In the genomic region with DNA sequence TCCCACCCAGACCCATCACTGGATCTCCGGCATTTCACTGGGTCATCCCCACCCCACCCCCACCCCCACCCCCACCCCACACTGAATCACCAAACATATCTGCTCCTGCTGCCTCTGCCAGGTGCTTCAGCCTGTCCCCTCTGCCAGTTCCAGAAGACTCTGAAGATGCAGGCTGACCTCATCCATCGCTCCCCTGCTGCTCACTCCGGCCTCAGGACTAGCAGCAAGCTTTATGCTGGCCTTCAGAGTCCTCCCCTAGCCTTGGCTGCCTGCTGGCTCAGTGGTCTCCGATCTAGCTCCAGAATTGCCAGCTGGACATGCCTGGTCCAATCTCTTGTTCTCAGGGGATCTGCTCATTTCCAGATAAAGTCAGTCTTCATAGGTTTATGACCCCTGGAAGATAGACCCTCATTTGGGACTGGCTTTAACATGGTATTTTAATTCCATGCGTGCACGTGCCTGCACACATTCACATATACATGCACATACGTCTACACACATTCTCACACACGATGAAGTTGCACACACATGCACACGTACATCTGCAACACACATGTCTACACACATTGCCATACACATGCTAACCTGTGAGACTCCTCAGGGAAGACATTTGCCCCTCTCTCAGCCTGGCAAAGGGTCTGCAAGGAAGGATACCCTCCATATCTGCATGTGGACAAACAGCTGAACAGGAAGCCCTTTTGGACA, we compare ENCODE assay signal across 11 mouse cellular contexts. TPM values are rescaled to one million over a fixed set of nuclear protein-coding genes. Genes with fewer than 3 reads are reported as not detected.
DNase-seq lines count a peak whose midpoint lies in the region; ATAC-seq and TF ChIP-seq lines count a peak whose summit lies in the region.
"Had no signal": no experiment of that assay in that cellular context is flagged by ENCODE, and none has a peak within 500 bp of the region (broad histone marks: within the 10 kb centered on the region; RNA-seq: fewer than 3 reads in every experiment).

No protein-coding gene starts in this region.

- TF ChIP-seq CTCF in intestine, postnatal 0 days (IDR thresholded peaks at IDR 0.05; ENCODE audit: low read depth), result no peak
- TF ChIP-seq CTCF in gastrocnemius, adult 2 months (IDR thresholded peaks at IDR 0.05), result no peak

- H3K9ac ChIP-seq in forebrain, embryonic 13.5 days, result peak overlapping the region; percentile 61
- H3K9ac ChIP-seq in intestine, postnatal 0 days (ENCODE audit: low read depth, low read length), result no peak overlapping the region
- peak overlapping the region; percentile 70 for H3K9ac ChIP-seq in neural tube, embryonic 13.5 days

- 0 out of 2 replicates have a peak overlapping the region, but pooled peaks have one; percentile 25 for H3K4me3 ChIP-seq in heart, embryonic 10.5 days
- no peak overlapping the region; the same call in 1 of the 2 replicates for H3K4me3 ChIP-seq in forebrain, embryonic 13.5 days
- H3K4me3 ChIP-seq in intestine, postnatal 0 days (ENCODE audit: low read depth, low read length), result no peak overlapping the region
- H3K4me3 ChIP-seq in neural tube, embryonic 13.5 days, result 0 out of 2 replicates have a peak overlapping the region, but pooled peaks have one; percentile 23
- H3K4me3 ChIP-seq in gastrocnemius, adult 2 months, result no peak overlapping the region

- no peak overlapping the region for H3K27ac ChIP-seq in heart, embryonic 10.5 days
- H3K27ac ChIP-seq in forebrain, embryonic 13.5 days, result peak overlapping the region; percentile 95
- no peak overlapping the region for H3K27ac ChIP-seq in intestine, postnatal 0 days (ENCODE audit: low read depth, low read length)
- peak overlapping the region; percentile 96 for H3K27ac ChIP-seq in neural tube, embryonic 13.5 days (replicated peaks)
- H3K27ac ChIP-seq in gastrocnemius, adult 2 months, result no peak overlapping the region

- H3K27me3 ChIP-seq in heart, embryonic 10.5 days (ENCODE audit: insufficient read depth, poor library complexity, severe bottlenecking), result peaks cover 48% of the 10 kb centered on the region
- H3K27me3 ChIP-seq in forebrain, embryonic 13.5 days, result no peaks in the 10 kb centered on the region
- no peaks in the 10 kb centered on the region for H3K27me3 ChIP-seq in intestine, postnatal 0 days (replicated peaks; ENCODE audit: control insufficient read depth, insufficient read depth, low read length)
- H3K27me3 ChIP-seq in neural tube, embryonic 13.5 days, result no peaks in the 10 kb centered on the region

- H3K4me1 ChIP-seq in heart, embryonic 10.5 days, result peaks cover 16% of the 10 kb centered on the region
- peaks cover 50% of the 10 kb centered on the region for H3K4me1 ChIP-seq in forebrain, embryonic 13.5 days
- 0 out of 2 replicates have a peak, but pooled peaks cover 3% of the 10 kb centered on the region for H3K4me1 ChIP-seq in intestine, postnatal 0 days (replicated peaks; ENCODE audit: control insufficient read depth, insufficient read depth, low read length)
- peaks cover 62% of the 10 kb centered on the region for H3K4me1 ChIP-seq in neural tube, embryonic 13.5 days (replicated peaks)

- no peaks in the 10 kb centered on the region for H3K9me3 ChIP-seq in heart, embryonic 10.5 days
- H3K9me3 ChIP-seq in forebrain, embryonic 13.5 days (replicated peaks), result no peaks in the 10 kb centered on the region
- H3K9me3 ChIP-seq in intestine, postnatal 0 days (ENCODE audit: control insufficient read depth), result no peaks in the 10 kb centered on the region
- no peaks in the 10 kb centered on the region for H3K9me3 ChIP-seq in neural tube, embryonic 13.5 days

- no peak for DNase-seq in heart, embryonic 10.5 days (ENCODE audit: low spot score)
- no peak for DNase-seq in heart, adult 11 months
- no peak for DNase-seq in gastrocnemius, adult 2 months
- DNase-seq in left cerebral cortex, adult 11 months (ENCODE audit: low spot score), result no peak
- DNase-seq: kidney, postnatal 10 days; lung, postnatal 10 days had no signal

- 50% methylated on average over 9 of the region's 9 CpGs for WGBS in heart, embryonic 10.5 days
- 43% methylated on average over 8 of the region's 9 CpGs for WGBS in forebrain, embryonic 13.5 days
- 46% methylated on average over 9 of the region's 9 CpGs for WGBS in intestine, postnatal 0 days
- WGBS in neural tube, embryonic 13.5 days, result 35% methylated on average over 9 of the region's 9 CpGs

- ATAC-seq in forebrain, embryonic 13.5 days, result peak; percentile 11; the same call in 1 of the 2 replicates
- ATAC-seq in intestine, postnatal 0 days, result no peak
- peak; percentile 10; the same call in 1 of the 2 replicates for ATAC-seq in neural tube, embryonic 13.5 days (ENCODE audit: low read depth)
- no peak for ATAC-seq in granulocyte monocyte progenitor cell, adult 5-6 weeks (replicated peaks; ENCODE audit: poor library complexity, severe bottlenecking)
- ATAC-seq: Patski had no signal

- H3K4me2 ChIP-seq in forebrain, embryonic 13.5 days, result peak overlapping the region; percentile 50
- H3K4me2 ChIP-seq in intestine, postnatal 0 days (replicated peaks; ENCODE audit: low read depth), result 0 out of 2 replicates have a peak overlapping the region, but pooled peaks have one; percentile 4
- peak overlapping the region; percentile 44 for H3K4me2 ChIP-seq in neural tube, embryonic 13.5 days

- no peaks in the 10 kb centered on the region for H3K36me3 ChIP-seq in heart, embryonic 10.5 days
- H3K36me3 ChIP-seq in forebrain, embryonic 13.5 days (ENCODE audit: poor library complexity, severe bottlenecking), result no peaks in the 10 kb centered on the region
- no peaks in the 10 kb centered on the region for H3K36me3 ChIP-seq in intestine, postnatal 0 days (ENCODE audit: control insufficient read depth, insufficient read depth)
- H3K36me3 ChIP-seq in neural tube, embryonic 13.5 days, result no peaks in the 10 kb centered on the region

- intact Hi-C loops in gastrocnemius, adult 2 months (cut with DNase I), result no loop called here

RNA-seq across cellular contexts. Expression of a gene that starts 14.3 kb away (rescaled TPM):
- 0.20 TPM in 1 of 2 replicates, not detected in the other for polyA plus RNA-seq in heart, embryonic 10.5 days (2016; fragmentation: Nextera tagmentation; extraction: Ambion mirVana)
- 0.42 and 1.6 TPM in 2 replicates for polyA plus RNA-seq in forebrain, embryonic 13.5 days (2015; fragmentation: Nextera tagmentation; extraction: Ambion mirVana)
- polyA plus RNA-seq in intestine, postnatal 0 days (2015; fragmentation: Nextera tagmentation; extraction: Ambion mirVana), result 1.1 and 1.3 TPM in 2 replicates
- polyA plus RNA-seq in neural tube, embryonic 13.5 days (2015; fragmentation: Nextera tagmentation; extraction: Ambion mirVana), result 3.4 and 4.0 TPM in 2 replicates
- under 1 TPM in 1 of 2 experiments, not detected in 1; 0.86 TPM for total RNA-seq in gastrocnemius, adult 2 months (2021)
- not detected in 2 replicates for total RNA-seq in granulocyte monocyte progenitor cell, adult 5-6 weeks (2014; fragmentation: Nextera tagmentation)
- total RNA-seq in granulocyte monocyte progenitor cell, adult 5-6 weeks (2017), result 0.30 TPM in 1 of 2 replicates, not detected in the other
- polyA plus RNA-seq: Patski had no signal

RNA-seq across cellular contexts. Expression of a gene that starts 17.6 kb away (rescaled TPM):
- polyA plus RNA-seq in heart, embryonic 10.5 days (2016; fragmentation: Nextera tagmentation; extraction: Ambion mirVana), result not detected in 2 replicates
- polyA plus RNA-seq in forebrain, embryonic 13.5 days (2015; fragmentation: Nextera tagmentation; extraction: Ambion mirVana), result 2.1 TPM in 2 replicates
- polyA plus RNA-seq in intestine, postnatal 0 days (2015; fragmentation: Nextera tagmentation; extraction: Ambion mirVana), result 0.22 and 0.34 TPM in 2 replicates
- 4.5 and 7.6 TPM in 2 replicates for polyA plus RNA-seq in neural tube, embryonic 13.5 days (2015; fragmentation: Nextera tagmentation; extraction: Ambion mirVana)
- total RNA-seq in gastrocnemius, adult 2 months (2021), result 1 to 10 TPM; 1.6 to 3.7 TPM
- not detected in 2 replicates for total RNA-seq in granulocyte monocyte progenitor cell, adult 5-6 weeks (2014; fragmentation: Nextera tagmentation)
- total RNA-seq in granulocyte monocyte progenitor cell, adult 5-6 weeks (2017), result not detected in 2 replicates
- polyA plus RNA-seq: Patski had no signal

RNA-seq across cellular contexts. Expression of a gene that starts 38.5 kb away (rescaled TPM):
- polyA plus RNA-seq in heart, embryonic 10.5 days (2016; fragmentation: Nextera tagmentation; extraction: Ambion mirVana), result 34.1 and 41.2 TPM in 2 replicates
- 28.4 and 29.8 TPM in 2 replicates for polyA plus RNA-seq in forebrain, embryonic 13.5 days (2015; fragmentation: Nextera tagmentation; extraction: Ambion mirVana)
- 45.3 and 48.4 TPM in 2 replicates for polyA plus RNA-seq in intestine, postnatal 0 days (2015; fragmentation: Nextera tagmentation; extraction: Ambion mirVana)
- 28.9 and 29.5 TPM in 2 replicates for polyA plus RNA-seq in neural tube, embryonic 13.5 days (2015; fragmentation: Nextera tagmentation; extraction: Ambion mirVana)
- total RNA-seq in gastrocnemius, adult 2 months (2021), result 10 to 100 TPM; 12.6 to 25.4 TPM
- total RNA-seq in granulocyte monocyte progenitor cell, adult 5-6 weeks (2014; fragmentation: Nextera tagmentation), result 28.7 and 43.9 TPM in 2 replicates
- 25.3 and 36.5 TPM in 2 replicates for total RNA-seq in granulocyte monocyte progenitor cell, adult 5-6 weeks (2017)

Comparison
In these comparisons a context has a peak if more than half of its experiments do, and no peak if none do; other contexts are left out.
1. H3K27ac ChIP-seq: peak in forebrain, embryonic 13.5 days (single experiment) and neural tube, embryonic 13.5 days (single experiment); none in heart, embryonic 10.5 days (single experiment), intestine, postnatal 0 days (single experiment) and gastrocnemius, adult 2 months (single experiment).
2. H3K4me3 ChIP-seq: peak in heart, embryonic 10.5 days (single experiment) and neural tube, embryonic 13.5 days (single experiment); none in forebrain, embryonic 13.5 days (single experiment), intestine, postnatal 0 days (single experiment) and gastrocnemius, adult 2 months (single experiment).
3. ATAC-seq: peak in forebrain, embryonic 13.5 days (single experiment) and neural tube, embryonic 13.5 days (single experiment); none in intestine, postnatal 0 days (single experiment) and granulocyte monocyte progenitor cell, adult 5-6 weeks (single experiment).
4. Peak in every context shown above with its lines, with median percentiles within 50 percentile points of each other: H3K4me2 ChIP-seq.